Mouse (Mus musculus): ENCODE data around the gene Efcab11.

DNA sequence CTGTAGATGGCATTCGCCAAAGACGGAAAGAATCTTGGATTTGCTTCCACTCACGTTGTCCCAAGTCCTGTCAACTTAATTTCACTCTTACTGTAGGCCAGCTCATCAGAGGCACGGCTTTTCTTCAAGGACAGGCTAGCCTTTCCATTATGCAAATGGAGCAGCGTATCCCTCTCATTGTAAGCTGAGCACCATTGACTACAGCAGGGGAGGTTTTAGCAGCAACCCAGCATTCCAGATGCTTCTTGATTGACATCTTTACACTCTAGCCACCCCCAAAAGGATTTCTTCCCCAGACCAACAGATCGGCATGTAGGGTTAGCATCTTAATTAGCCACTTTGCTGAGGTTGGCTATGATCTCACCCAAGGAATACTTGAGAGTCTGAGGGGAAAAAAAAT is 231.8 kb downstream of the Efcab11 start:
- TF ChIP-seq POLR2A (IDR thresholded peaks at IDR 0.05; ENCODE audit: borderline replicate concordance, extremely low read depth, low read depth, low read length) (no peak), CTCF (IDR thresholded peaks at IDR 0.05; ENCODE audit: insufficient read depth, low read length) (no peak)

Measured in lung, adult 2 months (tissue).